Mouse (Mus musculus): ENCODE measurements around the gene Rcsd1.

The Rcsd1 gene

GRCm38 (mm10) chr1:165717711-165718542 lies 8.4 kb upstream of the Rcsd1 start:
- no peak for DNase-seq

- no peak for DNase-seq
Measured at GRCm38 (mm10) chr1:165716426-165716825, 6.9 kb upstream of the Rcsd1 start.

GRCm38 (mm10) chr1:165713798-165714197 lies 4.2 kb upstream of the Rcsd1 start:
- no peak for DNase-seq

GRCm38 (mm10) chr1:165711914-165712313 lies 2.4 kb upstream of the Rcsd1 start:
- no peak for DNase-seq

- no peak for DNase-seq
Measured at GRCm38 (mm10) chr1:165708686-165709380, 724 bp downstream of the Rcsd1 start.

- DNase-seq: peak; percentile 64
Measured at GRCm38 (mm10) chr1:165707640-165708322, 1.8 kb downstream of the Rcsd1 start.

- DNase-seq: no peak
Measured at GRCm38 (mm10) chr1:165707241-165707639, 2.3 kb downstream of the Rcsd1 start.

GRCm38 (mm10) chr1:165706492-165706891 lies 3.1 kb downstream of the Rcsd1 start:
- no peak for DNase-seq

- no peak for DNase-seq
Measured at GRCm38 (mm10) chr1:165705868-165706348, 3.6 kb downstream of the Rcsd1 start.

- DNase-seq: no peak
Measured at GRCm38 (mm10) chr1:165705368-165705767, 4.2 kb downstream of the Rcsd1 start.

GRCm38 (mm10) chr1:165704841-165705240 lies 4.7 kb downstream of the Rcsd1 start:
- no peak for DNase-seq

GRCm38 (mm10) chr1:165702221-165703031 lies 7.1 kb downstream of the Rcsd1 start:
- DNase-seq: peak; percentile 38

- DNase-seq: no peak
Measured at GRCm38 (mm10) chr1:165701562-165701961, 8.0 kb downstream of the Rcsd1 start.

GRCm38 (mm10) chr1:165700933-165701518 lies 8.5 kb downstream of the Rcsd1 start:
- no peak for DNase-seq

- no peak for DNase-seq
Measured at GRCm38 (mm10) chr1:165700376-165700815, 9.2 kb downstream of the Rcsd1 start.

- DNase-seq: no peak
Measured at GRCm38 (mm10) chr1:165697701-165698100, 11.9 kb downstream of the Rcsd1 start.

GRCm38 (mm10) chr1:165696870-165697269 lies 12.7 kb downstream of the Rcsd1 start:
- no peak for DNase-seq

- no peak for DNase-seq
Measured at GRCm38 (mm10) chr1:165696040-165696439, 13.5 kb downstream of the Rcsd1 start.

GRCm38 (mm10) chr1:165695392-165696014 lies 14.1 kb downstream of the Rcsd1 start:
- DNase-seq: peak; percentile 15

GRCm38 (mm10) chr1:165693856-165694255 lies 15.7 kb downstream of the Rcsd1 start:
- DNase-seq: no peak

- no peak for DNase-seq
Measured at GRCm38 (mm10) chr1:165691516-165691915, 18.0 kb downstream of the Rcsd1 start.

GRCm38 (mm10) chr1:165689845-165690244 lies 19.7 kb downstream of the Rcsd1 start:
- no peak for DNase-seq

All from retina, postnatal 1 day (tissue).